Mouse (Mus musculus): ENCODE results near the gene Cxadr.

The Cxadr gene

DNA sequence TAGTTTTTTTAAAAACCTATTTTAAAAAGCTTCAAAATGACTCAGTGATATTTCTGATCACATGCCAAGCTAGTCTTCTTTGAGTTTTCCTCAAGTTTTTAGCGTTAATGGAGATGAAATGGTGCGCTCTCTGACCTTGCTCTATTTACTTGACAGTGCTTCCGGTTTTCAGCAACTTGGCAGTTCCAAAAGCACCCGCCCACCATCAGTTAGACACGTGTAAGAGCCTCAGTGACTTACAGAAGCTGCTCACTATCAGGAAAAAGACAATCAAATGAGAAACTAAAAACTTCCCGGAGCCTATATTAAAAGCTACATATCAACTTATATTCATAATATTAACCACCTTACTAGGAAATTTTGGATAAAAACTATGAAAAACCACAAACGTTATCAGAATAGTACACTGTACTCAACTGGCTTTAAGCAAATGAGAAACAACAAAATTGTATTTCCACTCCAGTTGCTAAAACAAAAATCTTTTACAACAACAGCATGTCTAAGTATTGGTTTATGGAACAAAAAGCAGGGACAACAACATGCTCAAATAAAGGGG lies 70.3 kb downstream of the Cxadr start:
- no peak for DNase-seq (ENCODE audit: low spot score in 2 of 2)

- DNase-seq (ENCODE audit: low spot score in 2 of 2), result no peak
Observed at GRCm38 (mm10) chr16:78372786-78373185, 71.5 kb downstream of the Cxadr start.

GRCm38 (mm10) chr16:78373743-78374142 lies 72.5 kb downstream of the Cxadr start:
- DNase-seq (ENCODE audit: low spot score in 2 of 2), result no peak

- DNase-seq (ENCODE audit: low spot score in 2 of 2), result no peak
Observed at GRCm38 (mm10) chr16:78375222-78375621, 73.9 kb downstream of the Cxadr start.

- DNase-seq (ENCODE audit: low spot score in 2 of 2), result no peak
Observed at GRCm38 (mm10) chr16:78375821-78376691, 74.8 kb downstream of the Cxadr start.

- DNase-seq (ENCODE audit: low spot score in 2 of 2), result peak; percentile 61 to 68
Observed at GRCm38 (mm10) chr16:78376745-78377570, 75.7 kb downstream of the Cxadr start, which contains the start of gene Btg3. TSS of gene Btg3 (minus strand) at chr16:78377192.

DNA sequence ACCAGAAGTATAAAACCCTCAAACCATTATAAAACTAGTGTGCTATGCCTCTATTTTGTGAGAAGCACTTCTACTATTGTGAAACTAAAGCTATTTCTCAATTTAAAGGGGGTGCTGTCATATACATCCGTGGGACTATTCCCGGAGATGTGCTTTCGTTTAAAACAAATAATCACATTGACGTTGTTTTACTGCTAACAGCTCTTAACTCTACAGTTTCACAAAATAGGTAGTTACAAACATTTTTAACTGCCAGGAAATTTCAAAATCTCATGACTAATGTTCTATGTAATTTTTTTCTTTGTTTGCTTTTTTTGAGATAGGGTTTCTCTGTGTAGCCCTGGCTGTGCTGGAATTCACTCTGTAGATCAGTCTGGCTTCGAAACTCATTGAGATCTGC lies 77.2 kb downstream of the Cxadr start:
- DNase-seq (ENCODE audit: low spot score in 2 of 2), result no peak

DNA sequence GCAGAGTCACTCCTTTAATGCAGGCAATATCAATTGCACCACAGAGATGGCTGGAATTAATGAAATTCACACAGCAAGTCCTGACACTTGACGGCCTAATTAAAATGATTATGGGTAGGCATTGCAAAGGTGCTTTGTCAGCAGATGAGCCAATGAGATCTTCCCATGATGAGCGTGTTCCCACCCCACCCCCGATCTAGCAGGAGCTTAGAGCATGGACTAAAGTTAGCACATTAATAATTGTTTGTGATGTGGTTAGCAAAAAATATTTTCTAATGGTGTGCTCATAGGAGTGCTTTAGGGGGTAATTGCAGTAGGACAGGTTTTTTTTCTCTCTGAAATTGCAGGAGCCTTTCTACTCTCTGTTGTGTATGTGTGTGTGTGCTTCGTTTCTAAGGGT lies 87.8 kb downstream of the Cxadr start:
- DNase-seq (ENCODE audit: low spot score in 2 of 2), result no peak

DNA sequence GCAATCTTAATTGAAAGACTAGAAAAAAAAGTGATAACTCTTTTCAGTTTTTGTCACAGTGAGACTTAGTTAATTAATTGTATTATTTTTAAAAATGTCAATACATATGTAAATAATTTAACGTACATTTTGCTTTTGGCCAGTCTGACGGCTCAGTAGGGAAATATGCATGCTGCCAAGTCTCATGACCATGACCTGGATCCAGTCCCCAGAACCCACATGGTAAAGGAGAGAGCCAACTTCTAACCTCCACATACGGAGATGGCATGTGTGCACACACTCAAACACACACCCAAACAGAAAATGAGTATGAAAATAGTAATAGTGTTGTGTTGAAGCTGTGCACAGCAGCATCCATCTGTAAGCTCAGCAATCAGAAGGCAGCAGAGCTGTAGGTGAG lies 88.7 kb downstream of the Cxadr start:
- no peak for DNase-seq (ENCODE audit: low spot score in 2 of 2)

- no peak for DNase-seq (ENCODE audit: low spot score in 2 of 2)
Observed at GRCm38 (mm10) chr16:78391354-78391753, 90.1 kb downstream of the Cxadr start.

DNA sequence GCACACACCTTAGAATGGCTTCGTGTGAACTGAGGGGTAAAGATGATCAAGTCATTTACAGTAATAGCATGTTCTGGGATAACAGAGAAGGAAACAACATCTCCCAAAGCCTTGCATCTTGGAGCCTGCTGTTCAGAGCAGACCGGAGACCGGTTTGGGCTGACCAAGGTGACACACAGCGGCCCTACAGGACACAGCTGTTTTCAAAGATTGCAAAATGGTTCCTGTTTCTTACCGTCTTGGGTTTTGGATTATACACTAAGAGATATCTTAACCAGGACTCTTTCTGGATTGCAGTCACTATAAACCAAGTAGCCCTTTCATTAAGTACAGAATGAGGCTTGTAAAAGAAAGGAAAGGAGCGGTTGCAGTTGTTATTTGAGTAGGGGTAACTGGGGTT lies 97.4 kb downstream of the Cxadr start:
- DNase-seq (ENCODE audit: low spot score in 2 of 2), result no peak

GRCm38 (mm10) chr16:78399423-78399822 lies 98.1 kb downstream of the Cxadr start:
- DNase-seq (ENCODE audit: low spot score in 2 of 2), result no peak

GRCm38 (mm10) chr16:78402316-78402715 lies 101.0 kb downstream of the Cxadr start:
- DNase-seq (ENCODE audit: low spot score in 2 of 2), result no peak

- no peak for DNase-seq (ENCODE audit: low spot score in 2 of 2)
Observed at GRCm38 (mm10) chr16:78406657-78407056, 105.4 kb downstream of the Cxadr start.

- no peak for DNase-seq (ENCODE audit: low spot score in 2 of 2)
Observed at GRCm38 (mm10) chr16:78407855-78408254, 106.6 kb downstream of the Cxadr start.
